Mouse (Mus musculus) testis, adult 2 months (tissue): ENCODE results near the gene Heatr6. TPM values are rescaled to one million over a fixed set of nuclear protein-coding genes. Genes with fewer than 3 reads are reported as not detected.

Experiments used
- H3K27ac ChIP-seq: fragments of 200-500 bp; 2 replicates; pipeline ENCODE4 v1.5.1; 2012; ENCODE audit warnings: low read depth, low read length; ENCODE audit not compliant: control insufficient read depth, insufficient read depth
- H3K27me3 ChIP-seq: fragments of 200-500 bp; 2 replicates; pipeline ENCODE4 v1.6.1; 2012; ENCODE audit warnings: mild to moderate bottlenecking, low read length, moderate library complexity; ENCODE audit not compliant: control insufficient read depth, insufficient read depth
- H3K36me3 ChIP-seq: fragments of 200-500 bp; 2 replicates; pipeline ENCODE4 v1.6.1; 2012; ENCODE audit warnings: mild to moderate bottlenecking, low read length; ENCODE audit not compliant: control insufficient read depth, insufficient read depth
- H3K4me1 ChIP-seq: fragments of 200-500 bp; 2 replicates; pipeline ENCODE4 v1.6.1; 2012; ENCODE audit warnings: low read length; ENCODE audit not compliant: control insufficient read depth, insufficient read depth
- H3K4me3 ChIP-seq: fragments of 200-500 bp; 2 replicates; pipeline ENCODE4 v1.5.1; 2012; ENCODE audit warnings: low read depth, mild to moderate bottlenecking, low read length, moderate library complexity, mixed read lengths; ENCODE audit not compliant: control insufficient read depth
- CTCF ChIP-seq: fragments of 200-500 bp; IDR thresholded peaks from 2 replicates; pipeline ENCODE4 v1.5.1; 2012; ENCODE audit warnings: low read depth, mild to moderate bottlenecking, inconsistent platforms, low read length, moderate library complexity; ENCODE audit not compliant: control insufficient read depth, insufficient read depth, insufficient replicate concordance
- POLR2A ChIP-seq: fragments of 200-500 bp; IDR thresholded peaks from 2 replicates; pipeline ENCODE4 v1.6.1; 2012; ENCODE audit warnings: low read depth, mild to moderate bottlenecking, inconsistent platforms, low read length, moderate library complexity; ENCODE audit not compliant: control insufficient read depth
- polyA plus RNA-seq: library from polyadenylated mRNA; depleted of rRNA; stranded (reverse); fragments of >200 nt; gene quantifications from 2 replicates; pipeline ENCODE4 v1.2.3, GENCODE M21; 2012; rRNA removed

Gene Heatr6
- polyA plus RNA-seq, 1 experiment, result 6.1 TPM

DNA sequence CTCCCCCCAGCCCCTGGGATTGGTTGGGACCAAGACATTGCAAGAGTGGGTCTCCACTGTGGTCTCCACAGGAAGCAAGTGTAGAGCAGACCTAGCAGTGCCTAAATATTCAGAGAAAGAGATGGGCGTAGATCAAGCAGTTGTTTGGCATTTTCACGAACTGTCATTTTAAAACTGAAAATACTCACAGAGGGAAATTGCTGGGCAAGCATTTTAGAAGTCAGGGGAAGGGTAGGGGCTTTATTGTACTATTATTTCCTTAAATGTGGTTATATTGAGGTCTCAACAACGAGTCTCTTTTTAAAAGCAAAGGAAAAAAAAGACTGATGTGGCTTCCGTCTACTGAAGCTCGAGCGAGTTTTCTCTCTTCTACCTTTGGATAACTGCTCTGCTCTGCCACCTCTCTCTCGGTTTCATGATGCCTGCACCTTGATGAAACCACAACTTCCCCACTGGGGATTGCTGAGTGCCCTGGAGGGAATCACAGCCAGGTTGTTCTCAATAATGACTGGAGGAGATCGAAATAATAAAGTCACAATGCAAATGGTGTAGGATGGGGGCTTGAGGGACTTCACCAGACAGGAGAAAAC, 75.2 kb downstream of the Heatr6 start:
- Histone ChIP-seq H3K36me3 (no peaks in the 10 kb centered on the region), H3K27ac (no peak overlapping the region), H3K4me1 (peaks cover 2% of the 10 kb centered on the region), H3K4me3 (no peak overlapping the region), H3K27me3 (no peaks in the 10 kb centered on the region)
- TF ChIP-seq CTCF (no peak), POLR2A (no peak)

DNA sequence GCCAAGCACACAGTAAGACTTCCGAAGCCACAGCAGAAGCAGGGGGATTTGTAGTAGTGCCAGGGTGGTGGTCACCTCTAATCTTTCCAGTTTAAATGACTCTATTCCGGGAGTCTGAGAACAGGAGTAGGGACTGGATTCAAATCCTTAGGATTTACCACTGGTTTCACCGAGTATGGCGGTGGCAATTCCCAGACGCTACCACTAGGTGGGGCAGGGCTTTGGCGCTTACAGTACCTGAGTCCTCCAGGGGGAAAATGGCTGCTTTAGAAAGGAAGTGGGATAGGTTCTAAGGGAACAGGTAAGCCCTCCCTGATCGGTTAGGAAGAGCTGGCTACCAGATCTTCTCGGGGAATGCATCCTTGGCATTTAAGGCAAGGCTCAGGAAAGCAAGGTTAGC, 78.9 kb downstream of the Heatr6 start:
- no peaks in the 10 kb centered on the region for H3K27me3 ChIP-seq
- peaks cover 2% of the 10 kb centered on the region for H3K4me1 ChIP-seq
- peak; percentile 75; the same call in 1 of the 2 replicates for TF ChIP-seq CTCF
- TF ChIP-seq POLR2A, result no peak
- no peaks in the 10 kb centered on the region for H3K36me3 ChIP-seq
- H3K27ac ChIP-seq, result no peak overlapping the region
- no peak overlapping the region for H3K4me3 ChIP-seq

Other genes with a start within 250 kb of the Heatr6 start
- gene Heatr9, start 231.5 kb upstream of the Heatr6 start, polyA plus RNA-seq, result 8.7 and 10.8 TPM in 2 replicates
- 2.3 and 3.5 TPM in 2 replicates for gene Ccl5, start 223.2 kb upstream of the Heatr6 start, polyA plus RNA-seq
- gene Ccl9, start 175.1 kb upstream of the Heatr6 start, polyA plus RNA-seq, result 0.14 and 0.55 TPM in 2 replicates
- gene Ccl6, start 160.6 kb upstream of the Heatr6 start, polyA plus RNA-seq, result 0.14 and 0.65 TPM in 2 replicates
- gene Rpl9-ps1, start 108.1 kb upstream of the Heatr6 start, polyA plus RNA-seq, result not detected in 2 replicates
- gene Ccl3, start 104.3 kb upstream of the Heatr6 start, polyA plus RNA-seq, result 0.14 TPM in 1 of 2 replicates, not detected in the other
- gene Ccl4, start 91.1 kb upstream of the Heatr6 start, polyA plus RNA-seq, result not detected in 2 replicates
- 1.4 and 1.8 TPM in 2 replicates for gene Wfdc17, start 49.7 kb upstream of the Heatr6 start, polyA plus RNA-seq
- not detected in 2 replicates for gene Wfdc18, start 44.7 kb upstream of the Heatr6 start, polyA plus RNA-seq
- gene Wfdc21, start 6.8 kb upstream of the Heatr6 start, polyA plus RNA-seq, result 0.36 and 0.84 TPM in 2 replicates
- gene Hnf1b, start 96.4 kb downstream of the Heatr6 start, polyA plus RNA-seq, result 37.1 and 40.7 TPM in 2 replicates
- gene Ddx52, start 188.4 kb downstream of the Heatr6 start, polyA plus RNA-seq, result 5.4 and 6.7 TPM in 2 replicates
- gene Synrg, start 210.7 kb downstream of the Heatr6 start, polyA plus RNA-seq, result 31.6 and 33.0 TPM in 2 replicates